Mouse (Mus musculus) CH12.LX (cell line): ENCODE results near the gene Clcn7.

Source experiments
- CHD2 ChIP-seq: IDR thresholded peaks from 2 replicates; pipeline ENCODE4 v1.6.1; 2011; ENCODE audit warnings: low read length, improper control_type of control experiment
- CTCF ChIP-seq, 2 experiments: IDR thresholded peaks in 1 of 2; conservative IDR thresholded peaks in 1 of 2; 2 replicates each; pipeline ENCODE4 v1.5.1; 2011 to 2012; ENCODE audit warnings: low read depth in 2 of 2, low read length in 2 of 2, improper control_type of control experiment in 1 of 2, inconsistent platforms in 1 of 2, mild to moderate bottlenecking in 1 of 2, moderate library complexity in 1 of 2
- JUND ChIP-seq: conservative IDR thresholded peaks from 2 replicates; pipeline ENCODE4 v1.6.1; 2011; ENCODE audit warnings: low read depth, low read length, improper control_type of control experiment
- MAX ChIP-seq: IDR thresholded peaks from 2 replicates; pipeline ENCODE4 v1.6.1; 2011; ENCODE audit warnings: low read length, improper control_type of control experiment
- SIN3A ChIP-seq: IDR thresholded peaks from 2 replicates; pipeline ENCODE4 v1.6.1; 2012; ENCODE audit warnings: low read length, improper control_type of control experiment, inconsistent platforms
- TBP ChIP-seq: conservative IDR thresholded peaks from 2 replicates; pipeline ENCODE4 v1.6.1; 2011; ENCODE audit warnings: low read depth, low read length, improper control_type of control experiment
- TCF12 ChIP-seq: IDR thresholded peaks from 2 replicates; pipeline ENCODE4 v1.6.1; 2014; ENCODE audit warnings: low read depth, mild to moderate bottlenecking, inconsistent platforms, low read length, improper control_type of control experiment
- UBTF ChIP-seq: IDR thresholded peaks from 2 replicates; pipeline ENCODE4 v1.6.1; 2012; ENCODE audit warnings: low read depth, mild to moderate bottlenecking, inconsistent platforms, low read length, improper control_type of control experiment, moderate library complexity
- USF2 ChIP-seq: conservative IDR thresholded peaks from 2 replicates; pipeline ENCODE4 v1.6.1; 2011; ENCODE audit warnings: low read depth, low read length, improper control_type of control experiment

DNA sequence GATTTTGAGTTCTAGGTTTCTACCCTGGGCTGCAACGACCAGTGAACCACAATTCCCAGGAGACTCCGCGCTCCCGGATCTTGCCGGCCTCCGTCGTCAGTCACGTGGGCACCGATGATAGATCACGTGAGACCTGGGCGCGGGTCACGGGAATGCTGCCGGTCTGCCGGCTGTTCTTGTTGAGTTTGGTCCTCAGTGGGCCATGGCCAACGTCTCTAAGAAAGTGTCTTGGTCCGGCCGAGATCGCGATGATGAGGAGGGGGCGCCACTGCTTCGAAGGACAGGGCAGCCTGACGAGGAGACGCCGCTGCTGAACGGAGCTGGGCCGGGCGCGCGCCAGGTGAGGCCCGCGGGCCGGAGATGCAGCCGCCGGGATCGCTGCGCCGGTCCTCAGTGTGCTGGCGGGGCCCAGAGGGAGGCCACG, at the start of gene Clcn7:
- TF ChIP-seq CTCF (conservative IDR thresholded peaks at IDR 0.05 in 1 of 2, IDR thresholded peaks at IDR 0.05 in 1 of 2; ENCODE audit: low read depth in 2 of 2, low read length in 2 of 2): no peak
- no peak for TF ChIP-seq JUND
- peak; percentile 99 for TF ChIP-seq USF2
- TF ChIP-seq CHD2: peak; percentile 48; the same call in 1 of the 2 replicates
- peak; percentile 98 for TF ChIP-seq SIN3A
- peak; percentile 98 for TF ChIP-seq MAX
- TF ChIP-seq UBTF: 0 out of 2 replicates have a peak, but pooled peaks have one; percentile 65
- TF ChIP-seq TBP: no peak
- peak; percentile 54 for TF ChIP-seq TCF12
